Mouse (Mus musculus) CH12.LX (cell line): ENCODE results near the gene Adora2a. TPM values are rescaled to one million over a fixed set of nuclear protein-coding genes. Genes with fewer than 3 reads are reported as not detected.

Experiments
- DNase-seq: peaks from one replicate; pipeline ENCODE4 v3.0.0-alpha.2; 2013; ENCODE audit errors: extremely low read depth
- H3K27ac ChIP-seq: 2 replicates; pipeline ENCODE4 v1.5.1; 2012; ENCODE audit warnings: low read depth, mild to moderate bottlenecking, control low read depth, moderate library complexity; ENCODE audit not compliant: insufficient read depth
- H3K27me3 ChIP-seq: replicated peaks from 2 replicates; pipeline ENCODE3; 2012; ENCODE audit warnings: inconsistent platforms
- H3K36me3 ChIP-seq, 2 experiments: replicated peaks in 1 of 2; 2 replicates each; pipeline versions ENCODE3 to v1.6.1; 2012; ENCODE audit warnings: inconsistent platforms in 1 of 2, low read length in 1 of 2, mild to moderate bottlenecking in 1 of 2, mixed read lengths in 1 of 2, moderate library complexity in 1 of 2; ENCODE audit not compliant: control insufficient read depth in 1 of 2, insufficient read depth in 1 of 2
- H3K4me1 ChIP-seq, 2 experiments: 2 replicates each; pipeline ENCODE4 v1.6.1; 2012; ENCODE audit warnings: inconsistent platforms in 1 of 2, moderate library complexity in 1 of 2; ENCODE audit not compliant: insufficient read depth in 2 of 2, control insufficient read depth in 1 of 2
- H3K4me2 ChIP-seq: 2 replicates; pipeline ENCODE4 v1.6.1; 2012; ENCODE audit warnings: low read depth, mild to moderate bottlenecking, control low read depth; ENCODE audit not compliant: poor library complexity, insufficient read depth, severe bottlenecking
- H3K4me3 ChIP-seq, 3 experiments: fragments of 150-350 bp in 1 of 3; sonication (generic) in 1 of 3; replicated peaks in 1 of 3; 2 replicates each; pipeline versions ENCODE3 to v1.5.1; 2011 to 2012; ENCODE audit warnings: low read depth in 2 of 3, low read length in 2 of 3, mild to moderate bottlenecking in 2 of 3, moderate library complexity in 2 of 3, control low read depth in 1 of 3, improper control_type of control experiment in 1 of 3, inconsistent platforms in 1 of 3, mixed read lengths in 1 of 3; ENCODE audit not compliant: poor library complexity in 1 of 3
- H3K79me2 ChIP-seq: replicated peaks from 2 replicates; pipeline ENCODE4 v1.6.1; 2012; ENCODE audit warnings: mild to moderate bottlenecking, moderate library complexity; ENCODE audit not compliant: control insufficient read depth, poor library complexity, insufficient read depth, severe bottlenecking; ENCODE audit errors: extremely low read depth
- H3K9ac ChIP-seq: 2 replicates; pipeline ENCODE4 v1.6.1; 2012; ENCODE audit warnings: low read depth, mild to moderate bottlenecking, control low read depth, moderate library complexity; ENCODE audit not compliant: insufficient read depth
- H3K9me3 ChIP-seq: replicated peaks from 2 replicates; pipeline ENCODE3; 2012; ENCODE audit warnings: low read length, inconsistent platforms, mixed read lengths
- BHLHE40 ChIP-seq: IDR thresholded peaks from 2 replicates; pipeline ENCODE4 v1.6.1; 2011; ENCODE audit warnings: mild to moderate bottlenecking, low read depth, low read length, improper control_type of control experiment
- CHD2 ChIP-seq: IDR thresholded peaks from 2 replicates; pipeline ENCODE4 v1.6.1; 2011; ENCODE audit warnings: low read length, improper control_type of control experiment
- CTCF ChIP-seq, 2 experiments: IDR thresholded peaks in 1 of 2; conservative IDR thresholded peaks in 1 of 2; 2 replicates each; pipeline ENCODE4 v1.5.1; 2011 to 2012; ENCODE audit warnings: low read depth in 2 of 2, low read length in 2 of 2, improper control_type of control experiment in 1 of 2, inconsistent platforms in 1 of 2, mild to moderate bottlenecking in 1 of 2, moderate library complexity in 1 of 2
- ELF1 ChIP-seq: IDR thresholded peaks from 2 replicates; pipeline ENCODE4 v1.6.1; 2014; ENCODE audit warnings: low read depth, mild to moderate bottlenecking, inconsistent platforms, low read length, improper control_type of control experiment
- EP300 ChIP-seq: IDR thresholded peaks from 2 replicates; pipeline ENCODE4 v1.6.1; 2011; ENCODE audit warnings: low read length, improper control_type of control experiment
- ETS1 ChIP-seq: conservative IDR thresholded peaks from 2 replicates; pipeline ENCODE4 v1.6.1; 2012; ENCODE audit warnings: low read depth, mild to moderate bottlenecking, inconsistent platforms, low read length, improper control_type of control experiment, moderate library complexity
- GABPA ChIP-seq: IDR thresholded peaks from 2 replicates; pipeline ENCODE4 v1.6.1; 2012; ENCODE audit warnings: low read depth, low read length, improper control_type of control experiment, inconsistent platforms; ENCODE audit not compliant: insufficient replicate concordance
- HCFC1 ChIP-seq: IDR thresholded peaks from 2 replicates; pipeline ENCODE4 v1.6.1; 2012; ENCODE audit warnings: low read depth, mild to moderate bottlenecking, inconsistent platforms, low read length, improper control_type of control experiment
- IRF4 ChIP-seq: IDR thresholded peaks from 2 replicates; pipeline ENCODE4 v1.6.1; 2014; ENCODE audit warnings: low read depth, mild to moderate bottlenecking, inconsistent platforms, low read length, improper control_type of control experiment
- JUN ChIP-seq: IDR thresholded peaks from 2 replicates; pipeline ENCODE4 v1.6.1; 2011; ENCODE audit warnings: low read depth, mild to moderate bottlenecking, low read length, improper control_type of control experiment, moderate library complexity; ENCODE audit not compliant: insufficient read depth
- JUND ChIP-seq: conservative IDR thresholded peaks from 2 replicates; pipeline ENCODE4 v1.6.1; 2011; ENCODE audit warnings: low read depth, low read length, improper control_type of control experiment
- MAX ChIP-seq: IDR thresholded peaks from 2 replicates; pipeline ENCODE4 v1.6.1; 2011; ENCODE audit warnings: low read length, improper control_type of control experiment
- MEF2A ChIP-seq: IDR thresholded peaks from 2 replicates; pipeline ENCODE4 v1.6.1; 2014; ENCODE audit warnings: low read depth, mild to moderate bottlenecking, inconsistent platforms, low read length, improper control_type of control experiment, borderline replicate concordance
- MXI1 ChIP-seq: IDR thresholded peaks from 2 replicates; pipeline ENCODE4 v1.6.1; 2011; ENCODE audit warnings: mild to moderate bottlenecking, low read depth, low read length, improper control_type of control experiment
- PAX5 ChIP-seq: IDR thresholded peaks from 2 replicates; pipeline ENCODE4 v1.6.1; 2012; ENCODE audit warnings: low read length, inconsistent platforms, mixed read lengths
- RAD21 ChIP-seq: IDR thresholded peaks from 2 replicates; pipeline ENCODE4 v1.6.1; 2011; ENCODE audit warnings: low read depth, mild to moderate bottlenecking, low read length, improper control_type of control experiment, moderate library complexity
- SIN3A ChIP-seq: IDR thresholded peaks from 2 replicates; pipeline ENCODE4 v1.6.1; 2012; ENCODE audit warnings: low read length, improper control_type of control experiment, inconsistent platforms
- SMC3 ChIP-seq: IDR thresholded peaks from 2 replicates; pipeline ENCODE4 v1.6.1; 2011; ENCODE audit warnings: low read depth, low read length, improper control_type of control experiment
- UBTF ChIP-seq: IDR thresholded peaks from 2 replicates; pipeline ENCODE4 v1.6.1; 2012; ENCODE audit warnings: low read depth, mild to moderate bottlenecking, inconsistent platforms, low read length, improper control_type of control experiment, moderate library complexity
- USF2 ChIP-seq: conservative IDR thresholded peaks from 2 replicates; pipeline ENCODE4 v1.6.1; 2011; ENCODE audit warnings: low read depth, low read length, improper control_type of control experiment
- ZC3H11A ChIP-seq: IDR thresholded peaks from 2 replicates; pipeline ENCODE4 v1.6.1; 2012; ENCODE audit warnings: low read depth, mild to moderate bottlenecking, inconsistent platforms, low read length, improper control_type of control experiment
- ZMIZ1 ChIP-seq: IDR thresholded peaks from 2 replicates; pipeline ENCODE4 v1.6.1; 2012; ENCODE audit warnings: low read depth, mild to moderate bottlenecking, inconsistent platforms, low read length, improper control_type of control experiment
- ZNF384 ChIP-seq: IDR thresholded peaks from 2 replicates; pipeline ENCODE4 v1.6.1; 2012; ENCODE audit warnings: low read depth, low read length, improper control_type of control experiment, inconsistent platforms
- dilution Hi-C: fragments of 300-500 bp; cut with MboI; formaldehyde crosslinking; loops from 2 replicates; pipeline ENCODE4 v1.14.3; 2020; ENCODE audit warnings: low sequenced_read_pairs; ENCODE audit not compliant: extremely low pct_unique_long_range_greater_than_20kb, extremely low pct_ligation_motif_present
- in situ Hi-C: fragments of 300-500 bp; cut with MboI; formaldehyde crosslinking; loops from 3 replicates; pipeline ENCODE4 v1.14.3; 2019; ENCODE audit warnings: low sequenced_read_pairs, low pct_ligation_motif_present, low pct_unique_long_range_greater_than_20kb, mixed read lengths
- polyA plus RNA-seq: library from polyadenylated mRNA; unstranded; fragments of >175 nt; gene quantifications from 2 replicates; pipeline ENCODE4 v1.2.1, GENCODE M21; 2012; ENCODE audit warnings: low read depth; ENCODE audit not compliant: insufficient read length
- total RNA-seq, 2 experiments: library from RNA; depleted of rRNA; stranded (reverse); fragments of 300-350 nt in 1 of 2; fragments of >200 nt in 1 of 2; gene quantifications; 2 replicates each; pipeline ENCODE4 v1.2.3; 2012 to 2014

The Adora2a gene
- total and polyA plus RNA-seq, 3 experiments = 3.2 to 14.4 (median 7.6) TPM

DNA sequence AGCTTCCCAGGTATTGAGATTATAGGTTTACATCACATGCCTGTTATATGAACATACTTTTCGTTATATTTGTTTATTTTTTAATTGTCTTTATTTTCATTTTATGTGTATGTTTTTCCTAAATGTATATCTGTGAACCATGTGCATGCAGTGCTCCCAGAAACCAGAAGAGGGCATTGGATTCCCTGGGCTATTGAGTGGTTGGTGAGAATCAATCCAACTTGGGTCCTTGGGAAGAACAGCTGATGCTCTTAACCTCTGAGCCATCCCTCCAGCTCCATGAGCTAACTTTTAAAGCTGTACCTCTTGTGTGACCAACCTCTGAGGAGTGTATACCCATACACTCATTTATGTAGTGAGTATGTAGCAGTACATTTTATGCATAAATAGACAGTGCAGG is 39.2 kb upstream of the Adora2a start:
- H3K9me3 ChIP-seq = no peaks in the 10 kb centered on the region
- H3K79me2 ChIP-seq = 0 out of 2 replicates have a peak, but pooled peaks cover 3% of the 10 kb centered on the region
- peaks cover 0 to 28% of the 10 kb centered on the region in 2 experiments; a peak in 2 of 4 replicates for H3K4me1 ChIP-seq
- no peak overlapping the region for H3K27ac ChIP-seq
- no peak overlapping the region for H3K4me2 ChIP-seq
- in situ Hi-C loops = no loop called here
- no peaks in the 10 kb centered on the region for H3K27me3 ChIP-seq
- dilution Hi-C loops = no loop called here
- no peak overlapping the region for H3K4me3 ChIP-seq
- no peak overlapping the region for H3K9ac ChIP-seq
- H3K36me3 ChIP-seq = peaks cover 40 to 75% of the 10 kb centered on the region in 2 experiments
- no peak for DNase-seq
- TF ChIP-seq MXI1 (no peak), RAD21 (peak; percentile 55), JUND (no peak), ZC3H11A (peak; percentile 8; the same call in 1 of the 2 replicates), JUN (no peak), SMC3 (peak; percentile 73), CHD2 (no peak), CTCF (conservative IDR thresholded peaks at IDR 0.05 in 1 of 2, IDR thresholded peaks at IDR 0.05 in 1 of 2; ENCODE audit: low read depth in 2 of 2, low read length in 2 of 2) (peak; percentile 35 to 66), MEF2A (no peak)

DNA sequence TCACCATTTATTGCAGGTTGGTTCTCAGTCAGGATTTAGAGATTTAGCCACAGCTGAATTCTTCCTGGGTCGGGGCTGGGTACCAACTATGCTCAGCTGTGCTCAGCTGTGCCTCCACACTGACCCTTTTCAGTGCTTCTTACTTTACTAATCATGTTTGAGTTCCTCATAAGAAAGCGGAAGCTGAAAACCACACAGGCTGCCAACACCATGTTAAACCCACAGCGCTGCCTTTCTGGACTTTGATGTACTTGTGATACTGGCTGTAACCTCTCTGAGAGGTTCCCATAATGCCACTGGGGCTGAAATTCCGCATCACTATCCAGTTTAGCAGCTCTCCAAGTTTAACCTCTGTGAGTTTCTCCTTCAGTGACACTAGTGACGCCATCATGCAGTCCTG is 34.0 kb upstream of the Adora2a start:
- H3K9me3 ChIP-seq = no peaks in the 10 kb centered on the region
- in situ Hi-C loops (no loop called here), dilution Hi-C loops (no loop called here)
- DNase-seq = peak; percentile 83
- no peak overlapping the region for H3K9ac ChIP-seq
- H3K4me3 ChIP-seq = no peak overlapping the region
- H3K27me3 ChIP-seq = no peaks in the 10 kb centered on the region
- H3K79me2 ChIP-seq = 0 out of 2 replicates have a peak, but pooled peaks cover 3% of the 10 kb centered on the region
- TF ChIP-seq ZMIZ1 (no peak), ETS1 (no peak; the same call in 1 of the 2 replicates), EP300 (peak; percentile 55), SMC3 (no peak), UBTF (no peak), SIN3A (peak; percentile 27; the same call in 1 of the 2 replicates), GABPA (no peak), ZC3H11A (no peak), ZNF384 (0 out of 2 replicates have a peak, but pooled peaks have one; percentile 10), PAX5 (no peak), MXI1 (no peak), USF2 (no peak), HCFC1 (no peak), MAX (no peak), IRF4 (0 out of 2 replicates have a peak, but pooled peaks have one; percentile 40), ELF1 (peak; percentile 47; the same call in 1 of the 2 replicates), BHLHE40 (no peak)
- no peak overlapping the region for H3K4me2 ChIP-seq
- peaks cover 27 to 52% of the 10 kb centered on the region in 2 experiments for H3K36me3 ChIP-seq
- peaks cover 0 to 32% of the 10 kb centered on the region in 2 experiments; a peak in 2 of 4 replicates for H3K4me1 ChIP-seq
- H3K27ac ChIP-seq = no peak overlapping the region
